Mouse (Mus musculus) testis, adult 2 months (tissue): Measurements from ENCODE around the gene Mmel1. TPM values are rescaled to one million over a fixed set of nuclear protein-coding genes. Genes with fewer than 3 reads are reported as not detected.

Experiments used
- H3K27ac ChIP-seq: fragments of 200-500 bp; 2 replicates; pipeline ENCODE4 v1.5.1; 2012; ENCODE audit warnings: low read depth, low read length; ENCODE audit not compliant: control insufficient read depth, insufficient read depth
- H3K27me3 ChIP-seq: fragments of 200-500 bp; 2 replicates; pipeline ENCODE4 v1.6.1; 2012; ENCODE audit warnings: mild to moderate bottlenecking, low read length, moderate library complexity; ENCODE audit not compliant: control insufficient read depth, insufficient read depth
- H3K36me3 ChIP-seq: fragments of 200-500 bp; 2 replicates; pipeline ENCODE4 v1.6.1; 2012; ENCODE audit warnings: mild to moderate bottlenecking, low read length; ENCODE audit not compliant: control insufficient read depth, insufficient read depth
- H3K4me1 ChIP-seq: fragments of 200-500 bp; 2 replicates; pipeline ENCODE4 v1.6.1; 2012; ENCODE audit warnings: low read length; ENCODE audit not compliant: control insufficient read depth, insufficient read depth
- H3K4me3 ChIP-seq: fragments of 200-500 bp; 2 replicates; pipeline ENCODE4 v1.5.1; 2012; ENCODE audit warnings: low read depth, mild to moderate bottlenecking, low read length, moderate library complexity, mixed read lengths; ENCODE audit not compliant: control insufficient read depth
- CTCF ChIP-seq: fragments of 200-500 bp; IDR thresholded peaks from 2 replicates; pipeline ENCODE4 v1.5.1; 2012; ENCODE audit warnings: low read depth, mild to moderate bottlenecking, inconsistent platforms, low read length, moderate library complexity; ENCODE audit not compliant: control insufficient read depth, insufficient read depth, insufficient replicate concordance
- POLR2A ChIP-seq: fragments of 200-500 bp; IDR thresholded peaks from 2 replicates; pipeline ENCODE4 v1.6.1; 2012; ENCODE audit warnings: low read depth, mild to moderate bottlenecking, inconsistent platforms, low read length, moderate library complexity; ENCODE audit not compliant: control insufficient read depth
- polyA plus RNA-seq: library from polyadenylated mRNA; depleted of rRNA; stranded (reverse); fragments of >200 nt; gene quantifications from 2 replicates; pipeline ENCODE4 v1.2.3, GENCODE M21; 2012

Gene Mmel1
- polyA plus RNA-seq, 1 experiment = 111 TPM

GRCm38 (mm10) chr4:154911644-154912043 lies 42.3 kb downstream of the Mmel1 start:
- Histone ChIP-seq H3K36me3 (no peaks in the 10 kb centered on the region), H3K4me1 (peaks cover 4% of the 10 kb centered on the region), H3K4me3 (no peak overlapping the region), H3K27me3 (no peaks in the 10 kb centered on the region), H3K27ac (no peak overlapping the region)
- TF ChIP-seq CTCF (no peak), POLR2A (no peak)

GRCm38 (mm10) chr4:154913845-154914244 lies 44.5 kb downstream of the Mmel1 start:
- Histone ChIP-seq H3K27ac (no peak overlapping the region), H3K36me3 (no peaks in the 10 kb centered on the region), H3K4me3 (peak overlapping the region; percentile 17; the same call in 1 of the 2 replicates), H3K27me3 (no peaks in the 10 kb centered on the region), H3K4me1 (no peaks in the 10 kb centered on the region; the same call in 1 of the 2 replicates)
- TF ChIP-seq POLR2A (no peak), CTCF (no peak)

- TF ChIP-seq POLR2A = no peak
- no peak for TF ChIP-seq CTCF
These were observed 44.9 kb downstream of the Mmel1 start for GRCm38 (mm10) chr4:154914252-154914651.

GRCm38 (mm10) chr4:154914707-154915106 lies 45.3 kb downstream of the Mmel1 start:
- Histone ChIP-seq H3K27me3 (no peaks in the 10 kb centered on the region), H3K4me1 (no peaks in the 10 kb centered on the region), H3K4me3 (no peak overlapping the region), H3K27ac (no peak overlapping the region), H3K36me3 (no peaks in the 10 kb centered on the region)
- TF ChIP-seq POLR2A (no peak), CTCF (no peak)

More at GRCm38 (mm10) chr4:154914252-154914651, 44.9 kb downstream of the Mmel1 start:
- Histone ChIP-seq H3K27me3 (no peaks in the 10 kb centered on the region), H3K4me1 (no peaks in the 10 kb centered on the region; the same call in 1 of the 2 replicates), H3K4me3 (no peak overlapping the region), H3K27ac (no peak overlapping the region), H3K36me3 (no peaks in the 10 kb centered on the region)

- no peak for TF ChIP-seq CTCF
- TF ChIP-seq POLR2A = no peak
- H3K36me3 ChIP-seq = no peaks in the 10 kb centered on the region
- H3K4me3 ChIP-seq = no peak overlapping the region
- H3K4me1 ChIP-seq = no peaks in the 10 kb centered on the region
- H3K27me3 ChIP-seq = no peaks in the 10 kb centered on the region
- H3K27ac ChIP-seq = no peak overlapping the region
These were observed 45.9 kb downstream of the Mmel1 start for GRCm38 (mm10) chr4:154915286-154915685.

- no peak for TF ChIP-seq CTCF
- no peak for TF ChIP-seq POLR2A
- no peaks in the 10 kb centered on the region for H3K27me3 ChIP-seq
- H3K4me1 ChIP-seq = no peaks in the 10 kb centered on the region
- no peak overlapping the region for H3K27ac ChIP-seq
- no peak overlapping the region for H3K4me3 ChIP-seq
- no peaks in the 10 kb centered on the region for H3K36me3 ChIP-seq
These were observed 47.3 kb downstream of the Mmel1 start for GRCm38 (mm10) chr4:154916662-154917061.

GRCm38 (mm10) chr4:154922291-154922690 lies 52.9 kb downstream of the Mmel1 start:
- Histone ChIP-seq H3K27me3 (no peaks in the 10 kb centered on the region), H3K4me1 (no peaks in the 10 kb centered on the region)
- TF ChIP-seq POLR2A (no peak), CTCF (no peak)

GRCm38 (mm10) chr4:154922931-154923330 lies 53.5 kb downstream of the Mmel1 start:
- H3K4me3 ChIP-seq = no peak overlapping the region
- H3K27ac ChIP-seq = no peak overlapping the region
- TF ChIP-seq POLR2A (no peak), CTCF (no peak)
- H3K27me3 ChIP-seq = no peaks in the 10 kb centered on the region
- H3K36me3 ChIP-seq = no peaks in the 10 kb centered on the region
- H3K4me1 ChIP-seq = no peaks in the 10 kb centered on the region

More at GRCm38 (mm10) chr4:154922291-154922690, 52.9 kb downstream of the Mmel1 start:
- H3K4me3 ChIP-seq = no peak overlapping the region
- no peaks in the 10 kb centered on the region for H3K36me3 ChIP-seq
- no peak overlapping the region for H3K27ac ChIP-seq
